Mouse (Mus musculus): ENCODE measurements at regions not wholly inside any gene's neighbourhood (a gene's known extent, or its start where the extent isn't known, plus 50 kb on each side); places are given as distances from the start of the nearest gene placed in this dataset.
A peak's percentile ranks its signal among the peaks of the same experiment; 100 is the strongest.

DNA sequence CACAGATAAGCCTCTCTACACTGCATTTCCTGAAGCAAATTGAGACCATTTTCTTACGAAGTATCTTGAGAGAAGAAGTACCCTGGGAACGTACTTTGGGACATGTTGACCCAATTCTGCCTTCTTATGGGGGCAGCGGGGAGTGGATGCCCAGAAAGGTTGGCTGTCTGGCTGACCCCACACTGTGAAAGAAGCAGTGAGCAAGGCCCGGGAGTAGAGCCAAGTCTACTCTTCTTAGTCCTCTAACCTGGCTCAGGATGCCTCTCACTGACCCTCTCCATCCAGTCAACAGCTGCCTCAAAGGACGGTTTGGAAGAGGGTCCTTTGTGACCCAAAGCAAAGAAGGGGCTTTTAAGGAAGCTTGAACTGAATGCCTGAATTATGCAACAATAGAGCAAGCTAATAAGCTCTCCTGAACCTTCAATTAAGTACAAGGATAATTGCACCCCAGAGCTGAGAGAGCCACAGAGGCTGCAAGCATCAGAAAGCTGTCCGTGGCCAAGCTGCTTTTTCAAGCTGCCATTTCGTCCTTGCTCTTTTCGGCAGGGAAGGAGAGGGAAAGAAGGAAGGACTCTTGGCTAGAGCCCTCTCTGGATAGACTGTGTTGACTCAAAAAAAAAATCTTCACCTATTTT lies 70.3 kb downstream of the Pctp start:
- H3K27ac ChIP-seq (replicated peaks), result no peak overlapping the region
- WGBS, result 50% methylated on average over 8 of the region's 8 CpGs
- peaks cover 14% of the 10 kb centered on the region; the same call in 1 of the 2 replicates for H3K27me3 ChIP-seq (replicated peaks; ENCODE audit: low read depth, poor library complexity, severe bottlenecking)
- no peaks in the 10 kb centered on the region for H3K36me3 ChIP-seq (replicated peaks)
- no peak overlapping the region for H3K4me3 ChIP-seq
- no peak for DNase-seq (ENCODE audit: low spot score)
- H3K4me1 ChIP-seq, result peaks cover 6% of the 10 kb centered on the region; the same call in 1 of the 2 replicates
- no peaks in the 10 kb centered on the region for H3K9me3 ChIP-seq

DNA sequence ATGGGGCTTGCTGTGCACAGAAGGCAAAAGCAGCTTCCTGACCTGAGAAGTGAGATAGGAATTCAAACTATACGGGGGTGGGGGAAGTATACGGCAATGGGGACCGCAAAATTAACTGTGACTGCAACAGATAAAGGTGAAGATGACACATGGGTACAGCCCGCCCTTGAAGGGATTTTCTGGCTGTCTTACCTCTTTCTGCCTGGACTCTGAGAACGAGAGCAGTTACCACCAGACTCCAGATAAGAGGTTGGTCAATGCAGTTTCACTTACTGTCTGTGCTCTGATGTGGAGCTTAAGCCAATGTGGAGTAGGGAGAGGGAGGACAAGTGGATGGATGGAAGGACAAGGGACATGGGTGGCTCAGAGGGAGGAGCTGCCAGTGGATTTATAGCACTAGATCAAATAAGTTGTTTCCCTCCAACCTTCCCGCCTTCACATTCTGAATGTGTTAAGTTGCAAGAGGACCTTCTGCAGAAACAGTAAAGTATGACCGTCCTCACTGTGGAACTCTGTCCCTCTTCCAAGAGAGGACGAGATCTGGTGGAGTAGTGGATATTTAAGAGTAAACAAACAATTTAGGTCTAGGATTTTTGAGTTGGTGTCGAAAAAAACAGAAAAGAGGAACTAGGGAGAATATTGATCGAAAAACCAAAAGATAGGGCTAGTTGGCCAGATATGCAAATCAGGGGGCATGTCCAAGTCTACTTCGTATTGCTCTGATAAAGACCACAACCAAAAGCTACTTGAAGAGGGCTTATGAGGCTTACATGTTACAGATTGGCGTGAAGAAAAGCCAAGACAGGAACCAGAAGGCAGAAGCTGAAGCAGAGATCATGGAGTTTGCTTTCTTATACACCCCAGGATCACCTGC lies 73.3 kb downstream of the Pctp start:
- Histone ChIP-seq H3K27ac (replicated peaks) (no peak overlapping the region), H3K4me1 (peaks cover 6% of the 10 kb centered on the region; the same call in 1 of the 2 replicates), H3K36me3 (replicated peaks) (no peaks in the 10 kb centered on the region), H3K4me3 (no peak overlapping the region), H3K27me3 (replicated peaks; ENCODE audit: low read depth, poor library complexity, severe bottlenecking) (peaks cover 8% of the 10 kb centered on the region; the same call in 1 of the 2 replicates), H3K9me3 (no peaks in the 10 kb centered on the region)
- DNase-seq (ENCODE audit: low spot score), result no peak
- 87% methylated on average over 12 of the region's 12 CpGs for WGBS

DNA sequence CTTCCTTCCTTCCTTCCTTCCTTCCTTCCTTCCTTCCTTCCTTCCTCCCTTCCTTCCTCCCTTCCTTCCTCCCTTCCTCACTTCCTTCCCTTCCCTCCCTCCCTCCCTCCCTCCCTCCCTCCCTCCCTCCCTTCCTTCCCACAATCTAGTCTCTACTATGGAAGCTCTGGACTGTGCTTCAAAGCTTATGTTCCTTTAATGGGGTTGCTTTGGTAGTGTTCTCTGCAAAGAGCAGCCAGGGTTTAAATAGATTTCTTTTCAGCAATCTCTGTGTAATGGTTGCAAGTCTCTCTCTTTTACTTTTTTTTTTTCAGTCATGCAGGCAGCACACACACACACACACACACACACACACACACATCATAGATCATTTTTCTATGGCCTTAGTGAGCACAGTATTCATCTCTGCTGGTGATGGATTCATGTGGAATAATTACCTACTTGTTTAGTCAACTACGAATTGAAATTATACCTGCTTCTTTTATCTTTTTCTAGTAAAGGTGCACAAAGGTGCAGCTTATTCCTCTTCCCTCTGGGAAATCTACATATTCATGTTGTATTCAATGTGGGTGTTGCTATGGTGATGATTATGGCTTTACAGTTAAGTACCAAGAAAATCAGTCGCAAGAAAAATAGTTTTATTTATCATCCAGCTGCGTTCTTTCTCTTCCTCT lies 75.1 kb downstream of the Pctp start:
- no peak for DNase-seq (ENCODE audit: low spot score)
- no peaks in the 10 kb centered on the region for H3K36me3 ChIP-seq (replicated peaks)
- no peak overlapping the region for H3K4me3 ChIP-seq
- H3K27ac ChIP-seq (replicated peaks), result no peak overlapping the region
- 88% methylated on average over 3 of the region's 3 CpGs for WGBS
- H3K27me3 ChIP-seq (replicated peaks; ENCODE audit: low read depth, poor library complexity, severe bottlenecking), result peaks cover 8% of the 10 kb centered on the region; the same call in 1 of the 2 replicates
- H3K9me3 ChIP-seq, result no peaks in the 10 kb centered on the region
- peaks cover 5% of the 10 kb centered on the region; the same call in 1 of the 2 replicates for H3K4me1 ChIP-seq

DNA sequence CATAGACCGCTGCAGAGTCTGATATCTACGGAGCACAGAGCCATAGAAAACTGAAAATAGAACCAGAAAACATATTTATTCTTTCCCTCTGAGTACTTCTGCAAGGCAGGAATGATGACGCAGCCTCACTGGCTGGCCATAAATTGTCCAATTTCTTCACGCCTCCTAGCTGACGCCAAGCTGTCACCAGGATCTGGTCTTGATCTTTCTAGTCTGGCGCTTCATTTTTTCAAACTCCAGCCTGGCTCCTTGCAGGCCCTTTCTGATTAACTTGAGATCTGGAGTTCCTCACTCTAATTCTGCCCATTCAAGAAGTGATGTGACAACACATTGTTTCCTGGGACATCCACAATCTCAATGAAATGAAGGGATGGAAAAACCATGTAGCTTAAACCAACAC lies 80.1 kb downstream of the Pctp start:
- peaks cover 3% of the 10 kb centered on the region for H3K4me1 ChIP-seq
- H3K27me3 ChIP-seq (replicated peaks; ENCODE audit: low read depth, poor library complexity, severe bottlenecking), result no peaks in the 10 kb centered on the region
- no peak overlapping the region for H3K27ac ChIP-seq (replicated peaks)
- H3K4me3 ChIP-seq, result no peak overlapping the region
- WGBS, result 92% methylated on average over 6 of the region's 6 CpGs
- DNase-seq (ENCODE audit: low spot score), result no peak
- H3K36me3 ChIP-seq (replicated peaks), result no peaks in the 10 kb centered on the region
- no peaks in the 10 kb centered on the region for H3K9me3 ChIP-seq

DNA sequence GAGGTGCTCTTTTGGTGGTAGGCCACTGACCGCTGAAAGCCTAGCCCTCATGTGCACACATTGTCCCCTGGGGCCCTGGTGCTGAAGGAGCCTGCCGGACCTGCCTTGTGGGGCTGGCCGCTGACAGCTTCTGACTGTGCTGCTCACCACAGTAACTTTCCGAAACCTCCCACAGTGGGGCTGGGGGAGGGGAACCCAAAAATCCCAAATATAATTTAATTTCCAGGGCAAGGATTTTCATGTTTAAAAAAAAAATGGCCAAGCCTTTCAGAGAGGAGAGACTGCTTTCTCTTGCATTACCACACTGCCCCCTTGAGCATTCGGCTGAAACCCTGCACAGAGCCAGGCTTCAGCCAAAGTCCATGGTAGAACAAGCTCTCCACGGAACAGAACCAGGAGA lies 81.5 kb downstream of the Pctp start:
- no peaks in the 10 kb centered on the region for H3K9me3 ChIP-seq
- H3K36me3 ChIP-seq (replicated peaks), result no peaks in the 10 kb centered on the region
- 44% methylated on average over 6 of the region's 6 CpGs for WGBS

DNA sequence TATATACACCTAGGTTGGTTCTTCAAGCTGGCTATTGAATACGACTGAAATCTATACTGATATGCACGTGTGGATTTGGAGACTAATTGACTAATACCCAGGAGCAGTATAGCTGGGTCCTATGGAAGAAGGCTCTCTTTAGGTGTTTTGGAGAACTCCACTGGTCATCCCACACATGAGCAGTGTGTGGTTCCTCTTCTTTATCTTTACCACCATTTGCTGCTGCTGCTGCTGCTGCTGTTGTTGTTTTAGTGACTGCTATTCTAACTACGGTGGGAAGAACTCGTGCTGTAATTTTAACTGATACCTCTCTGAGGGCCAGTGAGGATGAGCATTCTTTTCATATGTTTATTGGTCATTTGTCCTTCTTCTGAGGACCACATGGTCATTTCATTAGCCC lies 86.9 kb downstream of the Pctp start:
- H3K9me3 ChIP-seq, result no peaks in the 10 kb centered on the region
- H3K36me3 ChIP-seq (replicated peaks), result no peaks in the 10 kb centered on the region
- H3K4me1 ChIP-seq, result no peaks in the 10 kb centered on the region
- 79% methylated on average over 4 of the region's 4 CpGs for WGBS
- DNase-seq (ENCODE audit: low spot score), result no peak
- no peak overlapping the region for H3K27ac ChIP-seq (replicated peaks)
- H3K27me3 ChIP-seq (replicated peaks; ENCODE audit: low read depth, poor library complexity, severe bottlenecking), result no peaks in the 10 kb centered on the region
- H3K4me3 ChIP-seq, result no peak overlapping the region

More for the DNA sequence above, 81.5 kb downstream of the Pctp start:
- peaks cover 3% of the 10 kb centered on the region for H3K4me1 ChIP-seq
- DNase-seq (ENCODE audit: low spot score), result peak; percentile 16
- H3K4me3 ChIP-seq, result no peak overlapping the region
- H3K27ac ChIP-seq (replicated peaks), result no peak overlapping the region
- H3K27me3 ChIP-seq (replicated peaks; ENCODE audit: low read depth, poor library complexity, severe bottlenecking), result no peaks in the 10 kb centered on the region

DNA sequence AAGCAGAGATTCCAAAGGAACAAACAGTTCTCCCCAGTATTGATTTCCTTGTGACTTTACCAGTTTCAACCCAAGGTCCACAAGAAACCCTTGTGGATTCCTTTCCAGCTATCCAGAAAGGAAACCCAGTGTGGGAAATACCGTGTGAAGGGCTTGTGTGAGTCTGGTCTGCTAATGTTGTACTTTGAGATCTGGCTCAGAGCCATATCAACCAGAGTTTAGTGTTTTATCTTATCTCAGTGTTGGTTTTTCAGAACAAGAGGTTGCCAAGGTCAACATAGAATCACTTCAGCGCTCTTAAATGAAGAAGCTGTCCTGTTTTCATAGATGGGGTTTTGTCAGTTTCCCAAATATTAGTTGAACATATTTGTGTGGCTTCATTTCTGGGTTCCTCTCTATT lies 88.1 kb downstream of the Pctp start:
- Histone ChIP-seq H3K27me3 (replicated peaks; ENCODE audit: low read depth, poor library complexity, severe bottlenecking) (no peaks in the 10 kb centered on the region), H3K4me1 (no peaks in the 10 kb centered on the region), H3K9me3 (no peaks in the 10 kb centered on the region), H3K27ac (replicated peaks) (no peak overlapping the region), H3K4me3 (no peak overlapping the region), H3K36me3 (replicated peaks) (no peaks in the 10 kb centered on the region)
- no peak for DNase-seq (ENCODE audit: low spot score)
- 77% methylated on average over 2 of the region's 2 CpGs for WGBS

DNA sequence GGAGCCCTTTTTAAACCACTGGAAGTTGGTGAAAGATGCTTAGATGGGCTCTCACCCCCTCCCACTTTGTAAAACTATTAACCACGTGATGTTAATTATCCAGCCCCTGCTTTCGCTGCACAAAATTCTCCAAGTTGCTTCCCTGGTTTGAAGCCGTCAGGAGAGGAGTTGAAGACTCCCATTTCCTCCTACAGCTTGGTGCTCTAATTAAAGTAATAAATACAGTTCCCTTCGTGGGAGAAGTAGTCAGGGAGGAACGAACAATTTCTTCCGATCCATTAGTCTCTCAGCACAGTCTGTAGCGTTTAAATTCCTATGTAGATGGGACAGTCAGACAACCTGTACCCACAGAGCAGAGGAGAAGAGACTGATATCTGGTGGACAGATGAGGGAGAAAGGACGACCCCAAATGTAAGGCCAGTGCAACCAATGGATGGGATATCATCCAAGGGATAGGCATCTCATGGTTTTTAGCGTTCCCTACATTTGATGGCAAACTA lies 101.4 kb downstream of the Pctp start:
- H3K9me3 ChIP-seq, result no peaks in the 10 kb centered on the region
- H3K27me3 ChIP-seq (replicated peaks; ENCODE audit: low read depth, poor library complexity, severe bottlenecking), result no peaks in the 10 kb centered on the region
- H3K27ac ChIP-seq (replicated peaks), result no peak overlapping the region
- no peak for DNase-seq (ENCODE audit: low spot score)
- H3K4me3 ChIP-seq, result no peak overlapping the region
- H3K4me1 ChIP-seq, result no peaks in the 10 kb centered on the region
- WGBS, result 75% methylated on average over 9 of the region's 9 CpGs
- H3K36me3 ChIP-seq (replicated peaks), result no peaks in the 10 kb centered on the region

DNA sequence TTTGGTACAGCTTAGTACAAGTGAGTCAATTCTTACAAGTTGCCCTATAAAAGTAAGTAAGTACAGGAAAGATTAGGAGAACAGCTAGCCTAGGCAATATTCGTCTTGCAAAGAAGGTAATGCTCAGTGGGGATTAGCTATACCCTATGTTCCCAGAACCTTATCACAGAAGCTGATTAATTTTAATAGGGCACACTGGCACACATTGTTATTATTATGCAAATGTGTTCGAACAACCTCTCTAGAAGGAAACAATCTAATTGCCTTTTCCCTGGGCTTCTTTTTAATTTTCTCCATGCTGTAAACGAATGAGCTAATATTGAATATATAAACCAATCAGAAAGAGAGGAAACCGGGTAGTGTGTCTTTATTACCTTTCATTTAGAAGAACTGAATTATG lies 104.2 kb downstream of the Pctp start:
- Histone ChIP-seq H3K27ac (replicated peaks) (no peak overlapping the region), H3K36me3 (replicated peaks) (no peaks in the 10 kb centered on the region), H3K9me3 (no peaks in the 10 kb centered on the region), H3K4me3 (no peak overlapping the region), H3K4me1 (no peaks in the 10 kb centered on the region), H3K27me3 (replicated peaks; ENCODE audit: low read depth, poor library complexity, severe bottlenecking) (no peaks in the 10 kb centered on the region)
- WGBS, result 81% methylated on average over 4 of the region's 4 CpGs
- no peak for DNase-seq (ENCODE audit: low spot score)

DNA sequence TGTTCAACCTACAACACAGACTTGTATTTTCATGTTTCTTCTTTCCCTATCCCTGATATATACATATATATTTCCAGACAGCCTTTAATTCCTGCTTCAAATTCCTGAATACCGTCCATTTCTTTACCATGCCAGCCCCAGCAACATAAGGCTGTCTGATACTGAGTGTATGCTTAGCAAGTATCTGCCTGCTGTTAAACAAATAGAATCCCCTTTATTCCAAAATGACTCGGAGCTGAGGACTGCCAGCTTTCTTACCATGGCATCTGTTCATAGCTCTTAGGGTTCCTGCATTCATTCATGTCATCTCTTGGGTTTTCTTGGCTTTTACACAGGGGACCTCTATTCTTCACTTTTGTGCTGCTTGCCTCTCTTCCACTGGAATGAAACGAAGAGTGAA lies 105.8 kb downstream of the Pctp start:
- Histone ChIP-seq H3K27ac (replicated peaks) (no peak overlapping the region), H3K4me3 (no peak overlapping the region), H3K27me3 (replicated peaks; ENCODE audit: low read depth, poor library complexity, severe bottlenecking) (no peaks in the 10 kb centered on the region), H3K4me1 (no peaks in the 10 kb centered on the region), H3K36me3 (replicated peaks) (no peaks in the 10 kb centered on the region), H3K9me3 (no peaks in the 10 kb centered on the region)
- DNase-seq (ENCODE audit: low spot score), result no peak
- whole genome bisulfite sequencing, result 78% methylated on average over 3 of the region's 3 CpGs

DNA sequence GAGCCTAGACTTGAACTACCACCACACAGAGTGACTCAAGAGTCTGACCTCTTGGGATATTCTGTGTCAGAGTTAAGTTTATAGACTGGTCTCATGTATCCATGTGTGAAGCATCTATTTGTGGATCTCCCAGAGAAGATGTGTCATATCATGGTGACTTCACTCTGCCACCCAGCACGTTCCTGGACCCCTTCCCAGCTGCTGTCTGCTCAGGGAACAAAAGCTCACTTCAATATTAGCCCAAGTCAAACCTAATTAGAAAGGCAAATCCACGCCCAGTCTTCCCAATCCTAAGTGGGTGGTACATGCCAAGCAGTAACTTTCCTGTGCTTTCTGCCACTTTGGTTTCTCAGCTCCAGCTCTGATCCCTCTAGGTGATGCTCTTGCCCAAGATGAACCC lies 94.1 kb upstream of the Ankfn1 start:
- H3K27ac ChIP-seq (replicated peaks), result no peak overlapping the region
- no peak for DNase-seq (ENCODE audit: low spot score)

DNA sequence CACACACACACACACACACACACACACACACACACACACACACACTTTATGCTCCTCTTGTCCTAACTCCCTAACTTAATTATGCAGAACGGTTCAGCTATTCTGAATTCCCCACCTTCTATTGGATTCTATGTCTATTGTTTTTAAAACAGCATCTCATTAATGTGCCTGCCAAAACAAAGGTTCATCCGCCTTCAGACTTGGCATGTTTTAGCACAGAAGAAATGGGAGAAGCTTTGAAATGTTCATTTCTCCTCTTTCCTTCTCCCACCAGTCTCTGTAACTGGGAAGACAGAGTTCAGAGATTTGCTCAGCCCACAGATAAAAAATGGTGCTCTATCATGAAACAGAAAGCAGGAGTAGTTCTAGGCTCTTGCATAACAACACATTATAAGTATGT lies 90.1 kb upstream of the Ankfn1 start:
- H3K27me3 ChIP-seq (replicated peaks; ENCODE audit: low read depth, poor library complexity, severe bottlenecking), result no peaks in the 10 kb centered on the region
- H3K36me3 ChIP-seq (replicated peaks), result no peaks in the 10 kb centered on the region
- 86% methylated on average over 2 of the region's 2 CpGs for WGBS
- no peaks in the 10 kb centered on the region for H3K9me3 ChIP-seq
- H3K4me3 ChIP-seq, result no peak overlapping the region
- H3K27ac ChIP-seq (replicated peaks), result no peak overlapping the region
- no peak for DNase-seq (ENCODE audit: low spot score)
- no peaks in the 10 kb centered on the region for H3K4me1 ChIP-seq

More for the DNA sequence above, 94.1 kb upstream of the Ankfn1 start:
- H3K27me3 ChIP-seq (replicated peaks; ENCODE audit: low read depth, poor library complexity, severe bottlenecking), result no peaks in the 10 kb centered on the region
- H3K4me1 ChIP-seq, result no peaks in the 10 kb centered on the region
- no peaks in the 10 kb centered on the region for H3K9me3 ChIP-seq
- H3K36me3 ChIP-seq (replicated peaks), result no peaks in the 10 kb centered on the region
- H3K4me3 ChIP-seq, result no peak overlapping the region
- WGBS, result 60% methylated on average over 2 of the region's 2 CpGs
